Mouse (Mus musculus) telencephalon, adult 2 months (tissue): ENCODE measurements around the gene Pih1d1.
"Not testable (repeated sequence)": the region's sequence is repeated elsewhere in the genome, so short reads cannot be mapped to it uniquely, and the experiment has no call there.

ENCODE experiments used
- DNase-seq: peaks from one replicate; pipeline ENCODE4 v3.0.0-alpha.2; 2011; ENCODE audit warnings: low read depth, low spot score

Gene Pih1d1

GRCm38 (mm10) chr7:45154096-45154992, at the start of gene Pih1d1, which contains the start of gene Aldh16a1:
Pih1d1 (plus strand) TSS chr7:45154303.
Aldh16a1 (minus strand) TSS chr7:45154584.
- DNase-seq: peak; percentile 93

DNA sequence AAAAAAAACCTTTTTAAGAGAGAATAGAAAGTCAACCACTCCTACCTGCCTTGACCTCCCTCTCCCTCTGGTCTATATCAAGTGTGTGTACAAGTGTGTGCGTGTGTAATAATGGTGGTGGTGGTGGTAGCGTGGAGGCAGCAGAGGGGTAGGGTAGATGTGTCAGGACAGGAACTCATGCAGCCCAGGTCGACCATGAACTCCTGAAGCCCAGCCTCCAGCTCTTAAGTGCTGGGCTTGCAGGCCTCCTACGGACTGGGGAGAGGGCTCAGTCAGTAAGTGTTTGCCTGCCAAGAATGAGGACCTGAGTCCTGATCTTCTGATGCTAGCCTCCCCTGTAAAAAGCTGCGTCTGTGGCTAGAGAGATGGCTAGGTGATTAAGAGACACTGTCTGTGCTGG, 49.2 kb upstream of the Pih1d1 start:
- no peak for DNase-seq

DNA sequence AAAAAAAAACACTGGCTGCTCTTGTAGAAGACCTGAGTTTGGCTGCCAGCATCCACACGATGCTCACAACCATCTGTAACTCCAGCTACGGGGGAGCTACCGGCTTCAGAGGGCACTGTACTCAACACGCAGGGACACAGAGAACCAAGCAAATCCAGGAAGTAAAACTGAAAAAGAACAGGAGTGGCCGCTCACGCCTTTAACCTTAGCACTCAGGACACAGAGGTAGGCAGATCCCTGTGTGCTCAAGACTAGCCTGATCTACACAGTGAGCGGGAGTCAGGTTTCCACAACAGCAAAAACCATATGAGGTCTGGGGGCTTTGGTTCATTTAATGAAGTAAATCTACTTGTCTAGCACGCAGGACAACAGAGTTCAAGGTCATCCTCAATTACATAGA, 48.6 kb upstream of the Pih1d1 start:
- DNase-seq: no peak

- no peak for DNase-seq
Measured at GRCm38 (mm10) chr7:45106441-45106840, 47.7 kb upstream of the Pih1d1 start.

DNA sequence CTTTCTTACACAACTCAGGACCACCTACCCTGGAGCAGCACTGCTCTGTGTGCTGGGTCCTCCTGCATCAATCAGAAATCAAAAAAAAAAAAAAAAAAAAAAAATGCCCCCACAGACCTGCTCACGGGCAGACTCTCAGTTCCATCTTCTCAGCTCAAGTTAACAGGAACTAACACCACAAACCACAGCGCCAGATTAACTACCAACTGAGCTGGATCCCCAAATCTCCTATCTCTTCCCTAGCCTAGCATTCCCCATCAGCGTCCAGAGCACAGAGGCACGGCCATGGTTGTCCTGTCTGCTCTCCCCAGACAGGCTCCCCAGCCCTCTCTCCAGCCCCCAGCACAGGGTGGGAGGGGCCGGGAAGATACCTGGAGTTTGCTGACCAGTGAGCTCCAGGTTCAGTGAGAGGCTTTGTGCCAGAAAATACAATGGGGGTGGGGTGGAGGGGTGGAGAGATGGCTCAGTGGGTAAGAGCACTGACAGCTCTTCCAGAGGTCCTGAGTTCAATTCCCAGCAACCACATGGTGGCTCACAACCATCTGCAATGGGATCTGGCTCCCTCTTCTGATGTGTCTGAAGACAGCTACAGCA, 47.0 kb upstream of the Pih1d1 start:
- DNase-seq: no peak

DNA sequence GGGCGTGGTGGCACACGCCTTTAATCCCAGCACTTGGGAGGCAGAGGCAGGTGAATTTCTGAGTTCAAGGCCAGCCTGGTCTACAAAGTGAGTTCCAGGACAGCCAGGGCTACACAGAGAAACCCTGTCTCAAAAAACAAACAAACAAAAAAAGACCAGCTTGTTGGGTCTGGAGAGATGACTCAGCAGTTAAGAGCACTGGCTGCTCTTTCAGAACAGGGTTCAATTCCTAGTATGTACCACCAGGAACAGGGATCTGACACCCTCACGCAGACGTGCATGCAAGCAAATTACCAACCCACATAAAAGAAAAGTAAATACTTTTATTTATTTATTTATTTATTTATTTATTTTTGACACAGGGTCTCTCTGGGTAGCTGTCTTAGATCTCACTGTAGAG, 44.0 kb upstream of the Pih1d1 start:
- not testable (repeated sequence) for DNase-seq

DNA sequence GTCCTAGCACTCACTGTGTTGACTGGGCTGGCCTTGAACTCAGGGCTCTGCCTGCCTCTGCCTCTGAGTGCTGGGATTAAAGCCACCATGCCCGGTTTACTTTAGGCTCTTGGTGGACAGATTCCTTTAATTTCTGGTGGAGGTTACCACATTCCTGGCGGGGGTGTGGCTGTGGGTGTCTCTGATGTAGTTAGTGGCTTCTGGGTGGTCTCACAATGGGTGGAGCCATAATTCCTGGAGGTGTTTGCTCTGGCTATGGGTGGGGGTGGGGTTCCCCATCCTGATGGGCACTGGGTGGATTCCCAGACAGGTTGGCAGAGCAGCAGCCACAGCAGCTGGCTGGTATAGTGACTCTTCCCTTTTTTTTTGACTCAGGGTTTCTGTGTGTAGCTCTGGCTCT, 42.2 kb upstream of the Pih1d1 start:
- no peak for DNase-seq

DNA sequence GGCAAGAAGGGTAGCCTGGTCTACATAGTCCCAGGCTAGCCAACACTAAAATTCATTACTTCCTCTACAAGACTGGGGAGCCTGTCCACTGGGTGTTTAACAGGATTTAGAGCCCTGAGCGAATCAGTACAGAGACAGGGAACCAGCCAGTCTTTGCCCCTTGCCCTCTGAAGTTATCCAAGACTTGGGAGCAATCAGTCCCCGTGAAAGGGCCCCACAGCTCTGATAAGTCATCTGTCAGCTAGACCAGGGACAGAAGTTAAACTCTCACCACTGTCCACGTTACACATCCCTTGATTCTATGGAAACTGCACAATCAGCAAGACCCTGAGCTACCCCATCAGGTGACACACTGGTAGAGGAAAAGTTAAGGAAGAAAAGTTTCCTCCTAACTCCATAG, 41.6 kb upstream of the Pih1d1 start:
- DNase-seq: no peak

DNA sequence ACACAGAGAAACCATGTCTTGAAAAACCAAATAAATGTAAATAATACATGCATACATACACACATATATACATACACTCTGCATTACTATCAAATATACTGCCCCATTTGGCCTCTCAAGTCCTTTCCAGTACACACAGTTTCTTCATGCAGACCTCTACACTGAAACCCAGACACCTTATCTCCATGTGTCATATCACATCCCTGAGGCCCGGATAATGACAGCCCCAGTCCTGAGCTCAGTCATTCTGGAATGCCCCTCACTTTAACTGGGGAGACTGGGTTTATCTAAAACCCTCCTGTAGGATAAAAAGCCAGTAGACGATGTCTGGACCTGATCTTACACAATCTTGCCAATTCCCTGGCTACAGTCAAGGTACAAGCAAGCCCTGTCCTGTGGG, 40.6 kb upstream of the Pih1d1 start:
- no peak for DNase-seq

GRCm38 (mm10) chr7:45117566-45117965, 36.5 kb upstream of the Pih1d1 start:
- DNase-seq: no peak

DNA sequence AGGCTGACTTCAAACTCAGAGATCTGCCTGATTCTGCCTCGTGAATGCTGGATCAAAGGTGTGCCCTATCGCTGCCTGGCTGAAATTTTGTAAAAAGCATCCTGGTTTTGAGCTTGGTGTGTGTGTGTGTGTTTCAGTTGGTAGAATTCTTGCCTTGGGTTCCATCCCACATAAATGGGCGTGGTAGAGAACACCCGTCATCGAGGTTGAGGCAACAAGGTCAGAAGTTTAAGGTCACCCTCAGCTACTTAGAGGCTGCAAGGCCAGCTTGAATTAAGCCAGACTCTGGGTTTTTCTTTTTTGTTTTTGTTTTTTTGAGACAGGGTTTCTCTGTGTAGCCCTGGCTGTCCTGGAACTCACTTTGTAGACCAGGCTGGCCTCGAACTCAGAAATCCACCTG, 35.8 kb upstream of the Pih1d1 start:
- DNase-seq: no peak

DNA sequence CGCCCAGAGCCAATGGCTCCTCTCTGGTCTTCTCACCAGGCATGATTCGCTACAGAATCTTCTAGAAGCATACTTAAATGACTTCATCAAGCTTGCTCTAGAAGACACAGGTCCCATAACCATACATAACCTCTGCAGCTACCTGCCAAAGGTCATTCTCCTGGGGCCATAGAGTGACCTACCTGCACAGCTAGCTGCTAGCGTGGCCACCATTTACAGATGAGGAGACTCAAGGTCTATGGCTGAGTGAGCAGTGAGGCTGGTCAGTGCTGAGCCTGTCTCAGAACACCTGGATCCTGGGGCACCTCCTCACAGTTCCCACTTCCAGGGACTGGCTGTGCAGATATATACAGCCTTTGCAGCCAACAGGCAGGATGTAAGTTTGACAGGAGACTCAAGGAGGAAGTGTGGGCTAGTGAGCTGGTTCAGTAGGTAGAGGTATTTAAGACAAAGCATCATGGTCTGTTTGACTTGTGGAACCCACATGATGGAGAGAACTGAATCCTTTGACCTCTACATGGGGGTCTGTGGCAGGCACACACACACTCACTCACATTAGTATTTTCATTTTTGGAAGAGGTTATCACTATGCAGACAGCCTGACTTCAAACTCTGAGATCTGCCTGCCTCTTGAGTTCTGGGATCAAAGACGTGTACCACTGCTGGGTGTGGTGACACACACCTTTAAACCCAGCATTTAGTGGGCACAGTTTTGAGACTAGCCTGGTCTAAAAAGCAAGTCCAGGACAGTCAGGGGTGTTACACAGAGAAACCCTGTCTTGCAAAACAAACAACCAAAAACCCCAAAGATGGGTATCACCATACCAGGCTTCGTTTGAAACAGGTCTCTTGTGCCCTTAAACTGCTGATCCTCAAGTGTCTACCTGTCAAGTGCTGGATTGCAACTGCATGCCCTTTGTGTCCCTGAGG, 34.1 kb upstream of the Pih1d1 start:
- DNase-seq: no peak

- no peak for DNase-seq
Measured at GRCm38 (mm10) chr7:45121404-45121803, 32.7 kb upstream of the Pih1d1 start.

DNA sequence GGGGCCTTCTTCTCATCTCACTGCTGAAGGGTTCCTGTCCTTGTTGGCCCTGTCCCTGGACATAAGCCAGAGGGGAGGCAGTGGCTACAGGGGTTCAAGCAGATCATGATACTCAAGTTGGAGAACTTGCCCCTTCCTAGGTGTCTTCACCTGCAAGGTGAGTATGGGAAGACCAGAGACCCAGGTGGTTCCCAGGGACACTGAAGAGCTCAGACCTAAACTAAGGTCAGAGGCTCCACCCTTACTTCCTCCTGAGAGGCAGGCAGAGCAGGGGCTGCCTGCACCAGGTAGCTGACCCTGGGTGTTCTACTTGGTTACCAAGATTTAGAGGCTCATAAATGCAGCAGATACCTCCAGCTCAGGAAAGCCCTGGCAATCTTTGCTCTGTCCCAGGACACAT, 32.1 kb upstream of the Pih1d1 start:
- DNase-seq: no peak

GRCm38 (mm10) chr7:45122561-45123185, 31.4 kb upstream of the Pih1d1 start:
- no peak for DNase-seq

- DNase-seq: no peak
Measured at GRCm38 (mm10) chr7:45123186-45123570, 30.9 kb upstream of the Pih1d1 start.

GRCm38 (mm10) chr7:45124224-45125143, 29.6 kb upstream of the Pih1d1 start, which contains the start of gene Rps11:
Rps11 (minus strand) TSS chr7:45124439.
- DNase-seq: peak; percentile 100

DNA sequence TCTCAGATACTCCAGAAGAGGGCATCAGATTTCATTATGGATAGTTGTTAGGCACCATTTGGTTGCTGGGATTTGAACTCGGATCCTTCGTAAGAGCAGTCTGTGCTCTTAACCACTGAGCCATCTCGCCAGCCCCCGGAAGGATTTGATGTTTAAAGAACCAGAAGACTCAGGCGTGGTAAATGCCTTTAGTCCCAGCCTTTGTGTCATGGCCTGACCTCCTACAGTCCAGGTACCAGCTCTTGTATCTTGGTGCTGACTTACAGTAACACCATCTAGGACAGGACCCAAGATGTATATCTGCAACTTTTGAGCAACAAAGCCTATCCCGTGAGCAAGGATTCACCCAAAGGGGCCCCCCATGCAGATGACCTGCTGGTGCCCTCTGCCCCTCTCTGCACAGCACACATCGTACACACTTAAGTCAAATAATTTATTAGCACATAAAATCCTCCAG, 28.9 kb upstream of the Pih1d1 start:
- DNase-seq: no peak

- not testable (repeated sequence) for DNase-seq
Measured at GRCm38 (mm10) chr7:45125649-45126048, 28.5 kb upstream of the Pih1d1 start.

DNA sequence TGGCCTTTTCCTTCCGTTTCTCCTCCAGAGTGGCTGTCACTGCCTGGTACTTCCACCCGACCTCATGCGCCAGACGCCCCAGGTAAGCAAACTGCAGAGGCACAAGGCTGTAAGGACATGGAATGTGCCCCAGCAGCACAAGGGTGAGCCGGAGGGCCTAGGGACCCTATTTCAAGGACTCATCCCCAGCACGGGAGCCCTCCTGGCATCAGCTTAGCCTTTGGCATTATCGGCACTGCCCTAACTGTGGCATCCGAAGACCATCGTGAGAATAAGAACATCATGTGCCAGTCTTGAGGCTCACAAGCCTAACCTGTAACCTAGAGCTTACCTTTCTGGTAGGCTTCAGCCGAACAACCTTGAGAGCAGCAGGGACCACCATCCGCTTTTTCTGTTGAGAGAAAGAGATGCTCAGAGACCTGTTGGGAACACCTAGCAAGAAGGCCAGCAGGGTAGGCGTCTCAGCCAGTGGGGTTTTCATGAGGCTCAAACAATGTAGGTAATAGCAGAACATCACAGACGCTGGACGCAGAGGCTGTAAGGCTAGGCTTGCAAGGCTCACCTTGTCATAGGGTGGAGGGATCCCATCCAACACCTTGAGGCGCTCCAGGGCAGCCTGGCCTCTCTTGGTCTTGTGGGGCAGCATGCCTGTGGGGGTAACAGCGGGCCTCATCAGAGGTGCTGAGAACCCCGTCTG, 27.8 kb upstream of the Pih1d1 start:
- DNase-seq: no peak
